Mouse (Mus musculus) lung, postnatal 10 days (tissue): ENCODE data around the gene Il4i1.
A peak's percentile ranks its signal among the peaks of the same experiment; 100 is the strongest.

Experiments
- DNase-seq: peaks from one replicate; pipeline ENCODE4 v3.0.0; 2021

Il4i1 gene

GRCm38 (mm10) chr7:44849416-44850111, 33.4 kb downstream of the Il4i1 start:
- peak; percentile 95 for DNase-seq

GRCm38 (mm10) chr7:44850146-44850545, 34.0 kb downstream of the Il4i1 start:
- peak; percentile 87 for DNase-seq

- no peak for DNase-seq
These were observed 34.8 kb downstream of the Il4i1 start for GRCm38 (mm10) chr7:44850789-44851624.

- no peak for DNase-seq
These were observed 35.5 kb downstream of the Il4i1 start for GRCm38 (mm10) chr7:44851625-44852234.

GRCm38 (mm10) chr7:44852259-44853027, 36.3 kb downstream of the Il4i1 start:
- DNase-seq = no peak

GRCm38 (mm10) chr7:44853065-44853464, 36.9 kb downstream of the Il4i1 start:
- DNase-seq = no peak

GRCm38 (mm10) chr7:44853596-44854355, 37.6 kb downstream of the Il4i1 start:
- DNase-seq = no peak

- peak; percentile 93 for DNase-seq
These were observed 38.3 kb downstream of the Il4i1 start for GRCm38 (mm10) chr7:44854356-44855031.

- no peak for DNase-seq
These were observed 38.8 kb downstream of the Il4i1 start for GRCm38 (mm10) chr7:44855036-44855435.

GRCm38 (mm10) chr7:44856265-44856916, 40.2 kb downstream of the Il4i1 start:
- no peak for DNase-seq

GRCm38 (mm10) chr7:44857042-44857552, 40.9 kb downstream of the Il4i1 start, which contains the start of gene Pnkp:
TSS of gene Pnkp (plus strand) at chr7:44857139.
- peak; percentile 91 for DNase-seq

GRCm38 (mm10) chr7:44857905-44858304, 41.7 kb downstream of the Il4i1 start:
- peak; percentile 71 for DNase-seq

GRCm38 (mm10) chr7:44859896-44860295, 43.7 kb downstream of the Il4i1 start:
- DNase-seq = no peak

- peak; percentile 89 for DNase-seq
These were observed 44.6 kb downstream of the Il4i1 start for GRCm38 (mm10) chr7:44860576-44861428.

GRCm38 (mm10) chr7:44861429-44861816, 45.2 kb downstream of the Il4i1 start:
- DNase-seq = no peak

GRCm38 (mm10) chr7:44862434-44862833, 46.2 kb downstream of the Il4i1 start:
- no peak for DNase-seq

- DNase-seq = no peak
These were observed 47.0 kb downstream of the Il4i1 start for GRCm38 (mm10) chr7:44863210-44863609.

GRCm38 (mm10) chr7:44863982-44864494, 47.9 kb downstream of the Il4i1 start:
- no peak for DNase-seq
